Mouse (Mus musculus): ENCODE measurements at regions not wholly inside any gene's neighbourhood (a gene's known extent, or its start where the extent isn't known, plus 50 kb on each side); places are given as distances from the start of the nearest gene placed in this dataset.

GRCm38 (mm10) chr6:66121479-66122183 is 169.2 kb downstream of the 4930544G11Rik start:
- TF ChIP-seq EP300 (optimal IDR thresholded peaks at IDR 0.05): no peak
- no peak for TF ChIP-seq CTCF (IDR thresholded peaks at IDR 0.05; ENCODE audit: low read depth)

Measured in stomach, postnatal 0 days (tissue).